Mouse (Mus musculus): ENCODE results near the gene Trim80. TPM values are rescaled to one million over a fixed set of nuclear protein-coding genes. Genes with fewer than 3 reads are reported as not detected.
A peak's percentile ranks its signal among the peaks of the same experiment; 100 is the strongest.
"Not testable (repeated sequence)": the region's sequence is repeated elsewhere in the genome, so short reads cannot be mapped to it uniquely, and the experiment has no call there.

The Trim80 gene
- polyA plus RNA-seq, 1 experiment from 2014 or later: not detected

DNA sequence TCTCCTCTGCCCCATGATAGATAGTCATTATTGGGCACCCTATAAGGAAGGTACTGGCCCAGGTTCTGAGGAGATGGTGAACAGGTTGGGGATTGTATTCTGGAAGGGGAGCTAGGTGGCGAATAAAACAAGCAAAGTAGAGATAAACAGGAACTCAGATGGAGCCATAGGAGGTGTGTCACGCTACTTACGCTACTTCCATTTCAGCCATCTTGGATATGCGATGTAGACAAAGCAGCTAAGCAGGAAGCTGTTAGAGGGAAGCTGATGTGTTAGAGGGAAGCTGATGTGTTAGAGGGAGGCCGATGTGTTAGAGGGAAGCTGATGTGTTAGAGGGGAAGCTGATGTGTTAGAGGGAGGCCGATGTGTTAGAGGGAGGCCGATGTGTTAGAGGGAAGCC, 37.0 kb downstream of the Trim80 start:
- not testable (repeated sequence) for H3K4me2 ChIP-seq (replicated peaks; ENCODE audit: low read depth, low read length); H3K27me3 ChIP-seq (ENCODE audit: control insufficient read depth, insufficient read depth, low read length); H3K4me3 ChIP-seq (ENCODE audit: low read depth, low read length); H3K9me3 ChIP-seq (ENCODE audit: control insufficient read depth, low read length); H3K4me1 ChIP-seq (replicated peaks; ENCODE audit: control insufficient read depth, insufficient read depth, low read length); H3K9ac ChIP-seq (ENCODE audit: low read depth, low read length); ATAC-seq (ENCODE audit: low FRiP score); DNase-seq (ENCODE audit: low spot score); H3K36me3 ChIP-seq (ENCODE audit: control insufficient read depth, insufficient read depth, low read length); H3K27ac ChIP-seq (ENCODE audit: low read depth, low read length)
- WGBS: 90% methylated on average over 7 of the region's 7 CpGs

DNA sequence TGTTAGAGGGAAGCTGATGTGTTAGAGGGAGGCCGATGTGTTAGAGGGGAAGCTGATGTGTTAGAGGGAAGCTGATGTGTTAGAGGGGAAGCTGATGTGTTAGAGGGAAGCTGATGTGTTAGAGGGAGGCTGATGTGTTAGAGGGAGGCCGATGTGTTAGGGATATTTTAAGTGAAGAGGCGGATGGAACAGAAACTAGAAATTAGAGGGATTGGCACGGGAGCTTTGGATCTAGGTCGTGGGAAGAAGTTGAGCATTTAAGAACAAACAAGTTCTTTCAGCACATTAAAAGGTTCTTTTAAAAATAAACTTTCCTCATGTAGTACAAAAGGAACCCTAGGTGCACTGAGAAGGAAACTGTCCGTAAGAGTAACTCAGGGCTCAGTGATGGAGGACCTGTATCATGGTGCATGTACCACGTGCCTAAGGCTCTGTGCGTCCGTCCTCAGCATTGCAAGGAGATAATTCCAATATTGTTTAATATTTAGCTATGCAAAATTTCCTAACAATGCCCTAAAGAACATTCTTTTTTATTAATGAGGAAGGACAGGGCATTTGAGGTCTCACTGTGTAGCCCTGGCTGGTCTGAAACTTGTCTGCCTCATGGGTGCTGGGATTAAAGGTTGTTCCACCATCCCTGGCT, 38.1 kb downstream of the Trim80 start:
- H3K27ac ChIP-seq (ENCODE audit: low read depth, low read length): no peak overlapping the region
- no peak overlapping the region for H3K4me2 ChIP-seq (replicated peaks; ENCODE audit: low read depth, low read length)
- H3K4me3 ChIP-seq (ENCODE audit: low read depth, low read length): no peak overlapping the region
- H3K9me3 ChIP-seq (ENCODE audit: control insufficient read depth, low read length): no peaks in the 10 kb centered on the region
- no peaks in the 10 kb centered on the region for H3K36me3 ChIP-seq (ENCODE audit: control insufficient read depth, insufficient read depth, low read length)
- ATAC-seq (ENCODE audit: low FRiP score): no peak
- DNase-seq (ENCODE audit: low spot score): no peak
- H3K4me1 ChIP-seq (replicated peaks; ENCODE audit: control insufficient read depth, insufficient read depth, low read length): peaks cover 2% of the 10 kb centered on the region; the same call in 1 of the 2 replicates
- WGBS: 86% methylated on average over 9 of the region's 9 CpGs
- H3K27me3 ChIP-seq (ENCODE audit: control insufficient read depth, insufficient read depth, low read length): no peaks in the 10 kb centered on the region
- no peak overlapping the region for H3K9ac ChIP-seq (ENCODE audit: low read depth, low read length)

DNA sequence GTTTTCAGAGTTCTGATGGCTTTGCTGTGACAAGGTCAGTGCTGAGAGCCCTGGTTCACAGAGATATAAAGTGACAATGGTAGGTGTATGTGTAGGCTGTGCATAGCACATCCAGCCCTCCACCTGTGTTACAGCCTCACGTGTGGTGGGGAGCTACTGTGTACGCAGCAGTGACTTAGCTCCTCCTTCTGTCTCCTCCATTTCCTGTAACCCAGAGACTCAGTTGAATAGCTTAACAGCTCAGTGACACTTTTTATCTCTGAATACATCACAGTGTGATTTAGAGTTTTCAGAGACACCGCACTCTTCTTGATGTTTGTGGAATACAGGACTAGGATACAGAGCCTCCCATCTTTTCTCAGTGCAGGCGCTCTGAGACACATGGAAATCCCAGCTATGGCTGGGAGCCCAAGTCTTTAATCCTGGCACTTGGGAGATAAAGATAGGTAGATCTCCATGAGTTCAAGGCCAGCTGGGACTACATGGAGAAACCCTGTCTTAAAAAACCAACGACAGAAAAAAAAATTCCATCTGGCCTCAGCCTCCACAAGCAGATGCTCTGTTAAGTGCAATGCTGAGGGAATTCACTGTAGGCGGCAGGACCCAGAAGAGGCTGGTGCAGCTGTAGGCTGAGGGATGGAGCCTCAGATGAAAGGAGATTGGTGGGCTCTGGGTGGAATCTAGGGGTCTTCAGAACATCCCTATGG, 41.4 kb downstream of the Trim80 start:
- H3K4me2 ChIP-seq (replicated peaks; ENCODE audit: low read depth, low read length): no peak overlapping the region
- no peaks in the 10 kb centered on the region for H3K27me3 ChIP-seq (ENCODE audit: control insufficient read depth, insufficient read depth, low read length)
- peaks cover 6% of the 10 kb centered on the region for H3K4me1 ChIP-seq (replicated peaks; ENCODE audit: control insufficient read depth, insufficient read depth, low read length)
- DNase-seq (ENCODE audit: low spot score) (no peak), ATAC-seq (ENCODE audit: low FRiP score) (no peak)
- no peaks in the 10 kb centered on the region for H3K9me3 ChIP-seq (ENCODE audit: control insufficient read depth, low read length)
- no peak overlapping the region for H3K4me3 ChIP-seq (ENCODE audit: low read depth, low read length)
- H3K27ac ChIP-seq (ENCODE audit: low read depth, low read length): no peak overlapping the region
- 86% methylated on average over 6 of the region's 6 CpGs for WGBS
- H3K9ac ChIP-seq (ENCODE audit: low read depth, low read length): no peak overlapping the region
- no peaks in the 10 kb centered on the region for H3K36me3 ChIP-seq (ENCODE audit: control insufficient read depth, insufficient read depth, low read length)

DNA sequence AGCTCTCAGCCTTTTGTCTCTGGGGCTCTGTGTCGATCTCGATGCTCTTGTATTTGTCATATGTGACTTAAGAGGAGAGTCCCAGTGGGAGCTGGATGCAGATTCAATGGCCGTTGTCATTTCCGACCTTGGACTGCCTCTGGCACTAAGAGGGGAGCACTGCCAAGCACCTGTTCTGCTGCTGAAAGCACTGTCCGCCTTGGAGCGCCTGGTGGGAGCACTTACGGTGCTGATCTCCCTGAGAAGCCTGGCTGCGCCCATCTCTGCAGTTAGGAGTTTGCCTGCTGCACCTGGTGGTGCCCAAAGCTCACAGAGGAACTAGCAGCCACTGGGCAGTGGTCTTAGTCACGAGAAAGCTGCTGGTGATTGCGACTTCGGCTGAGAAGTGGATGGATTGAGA, 42.9 kb downstream of the Trim80 start:
- Histone ChIP-seq H3K27ac (ENCODE audit: low read depth, low read length) (no peak overlapping the region), H3K36me3 (ENCODE audit: control insufficient read depth, insufficient read depth, low read length) (no peaks in the 10 kb centered on the region), H3K4me2 (replicated peaks; ENCODE audit: low read depth, low read length) (no peak overlapping the region), H3K4me3 (ENCODE audit: low read depth, low read length) (no peak overlapping the region), H3K9me3 (ENCODE audit: control insufficient read depth, low read length) (no peaks in the 10 kb centered on the region), H3K4me1 (replicated peaks; ENCODE audit: control insufficient read depth, insufficient read depth, low read length) (peaks cover 6% of the 10 kb centered on the region), H3K27me3 (ENCODE audit: control insufficient read depth, insufficient read depth, low read length) (no peaks in the 10 kb centered on the region), H3K9ac (ENCODE audit: low read depth, low read length) (no peak overlapping the region)
- WGBS: 73% methylated on average over 11 of the region's 11 CpGs
- ATAC-seq (ENCODE audit: low FRiP score): no peak
- DNase-seq (ENCODE audit: low spot score): no peak

DNA sequence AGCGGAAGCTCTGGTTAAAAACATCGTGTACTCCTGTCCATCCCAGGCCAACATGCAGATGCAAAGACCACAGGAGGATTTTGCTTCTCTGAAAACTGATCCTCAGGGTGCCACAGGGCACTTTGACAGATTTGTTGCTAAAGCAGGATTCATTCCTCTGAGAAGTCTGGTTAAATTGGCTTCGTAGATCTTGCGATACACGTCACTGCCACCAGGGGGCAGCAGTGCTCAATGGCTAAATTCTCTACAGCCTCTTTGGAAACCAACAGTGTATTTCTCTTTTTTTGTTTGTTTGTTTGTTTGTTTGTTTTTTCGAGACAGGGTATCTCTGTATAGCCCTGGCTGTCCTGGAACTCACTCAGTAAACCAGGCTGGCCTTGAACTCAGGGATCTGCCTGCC, 43.4 kb downstream of the Trim80 start:
- Histone ChIP-seq H3K27ac (ENCODE audit: low read depth, low read length) (no peak overlapping the region), H3K9me3 (ENCODE audit: control insufficient read depth, low read length) (no peaks in the 10 kb centered on the region), H3K4me3 (ENCODE audit: low read depth, low read length) (no peak overlapping the region), H3K36me3 (ENCODE audit: control insufficient read depth, insufficient read depth, low read length) (no peaks in the 10 kb centered on the region), H3K27me3 (ENCODE audit: control insufficient read depth, insufficient read depth, low read length) (no peaks in the 10 kb centered on the region), H3K9ac (ENCODE audit: low read depth, low read length) (no peak overlapping the region), H3K4me1 (replicated peaks; ENCODE audit: control insufficient read depth, insufficient read depth, low read length) (peaks cover 6% of the 10 kb centered on the region), H3K4me2 (replicated peaks; ENCODE audit: low read depth, low read length) (no peak overlapping the region)
- ATAC-seq (ENCODE audit: low FRiP score): no peak
- DNase-seq (ENCODE audit: low spot score): peak; percentile 91
- WGBS: 17% methylated on average over 6 of the region's 6 CpGs

DNA sequence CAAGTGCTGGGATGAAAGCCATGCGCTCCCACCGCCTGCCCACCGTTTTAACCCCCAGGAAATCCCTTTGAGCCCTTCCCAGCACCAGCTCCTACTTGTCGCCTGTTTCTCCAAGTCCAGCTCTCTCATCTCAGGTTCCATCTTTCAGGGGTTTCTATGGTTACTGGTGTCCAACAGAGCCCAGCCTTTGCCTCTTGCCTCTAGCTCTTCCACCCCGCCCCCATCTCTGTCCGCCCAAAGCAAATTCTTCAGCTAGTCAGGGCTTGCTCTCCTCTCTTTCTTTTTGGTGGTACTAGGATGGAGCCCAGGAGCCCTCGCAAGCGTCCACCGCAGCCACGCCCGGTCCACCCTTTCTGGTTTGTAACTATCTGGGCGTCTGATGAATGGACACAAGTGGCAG, 44.8 kb downstream of the Trim80 start:
- no peak for ATAC-seq (ENCODE audit: low FRiP score)
- Histone ChIP-seq H3K9me3 (ENCODE audit: control insufficient read depth, low read length) (no peaks in the 10 kb centered on the region), H3K9ac (ENCODE audit: low read depth, low read length) (no peak overlapping the region), H3K4me1 (replicated peaks; ENCODE audit: control insufficient read depth, insufficient read depth, low read length) (peaks cover 6% of the 10 kb centered on the region), H3K4me3 (ENCODE audit: low read depth, low read length) (no peak overlapping the region), H3K4me2 (replicated peaks; ENCODE audit: low read depth, low read length) (no peak overlapping the region), H3K36me3 (ENCODE audit: control insufficient read depth, insufficient read depth, low read length) (no peaks in the 10 kb centered on the region), H3K27me3 (ENCODE audit: control insufficient read depth, insufficient read depth, low read length) (no peaks in the 10 kb centered on the region), H3K27ac (ENCODE audit: low read depth, low read length) (no peak overlapping the region)
- DNase-seq (ENCODE audit: low spot score): peak; percentile 47
- WGBS: 43% methylated on average over 12 of the region's 12 CpGs

DNA sequence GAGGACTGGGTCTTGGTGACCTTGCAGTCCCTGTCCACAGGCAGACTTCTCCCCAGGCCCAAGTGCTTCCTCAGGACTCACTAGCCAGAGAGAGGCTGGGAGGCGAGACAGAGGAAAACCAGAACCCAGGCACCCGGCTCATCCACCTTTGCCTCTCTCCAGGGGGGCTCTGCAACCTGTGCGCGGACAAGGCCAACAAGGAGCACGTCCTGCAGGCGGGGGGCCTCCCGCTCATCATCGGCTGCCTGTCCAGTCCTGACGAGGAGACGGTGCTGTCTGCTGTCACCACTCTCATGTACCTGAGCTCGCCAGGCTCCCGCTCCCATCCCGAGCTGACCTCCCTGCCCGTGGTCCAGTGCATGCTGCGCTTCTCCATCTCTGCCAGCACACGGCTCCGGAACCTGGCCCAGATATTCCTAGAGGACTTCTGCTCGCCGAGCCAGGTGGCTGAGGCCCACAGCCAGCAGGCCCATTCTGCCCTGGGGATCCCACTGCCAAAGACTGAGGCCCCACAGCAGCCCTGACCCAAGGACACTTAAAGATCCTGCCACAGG, 48.3 kb downstream of the Trim80 start:
- no peaks in the 10 kb centered on the region for H3K27me3 ChIP-seq (ENCODE audit: control insufficient read depth, insufficient read depth, low read length)
- no peak overlapping the region for H3K27ac ChIP-seq (ENCODE audit: low read depth, low read length)
- peaks cover 6% of the 10 kb centered on the region for H3K4me1 ChIP-seq (replicated peaks; ENCODE audit: control insufficient read depth, insufficient read depth, low read length)
- ATAC-seq (ENCODE audit: low FRiP score) (no peak), DNase-seq (ENCODE audit: low spot score) (no peak)
- no peak overlapping the region for H3K9ac ChIP-seq (ENCODE audit: low read depth, low read length)
- no peak overlapping the region for H3K4me2 ChIP-seq (replicated peaks; ENCODE audit: low read depth, low read length)
- H3K4me3 ChIP-seq (ENCODE audit: low read depth, low read length): no peak overlapping the region
- H3K36me3 ChIP-seq (ENCODE audit: control insufficient read depth, insufficient read depth, low read length): no peaks in the 10 kb centered on the region
- 89% methylated on average over 19 of the region's 19 CpGs for WGBS
- H3K9me3 ChIP-seq (ENCODE audit: control insufficient read depth, low read length): no peaks in the 10 kb centered on the region

DNA sequence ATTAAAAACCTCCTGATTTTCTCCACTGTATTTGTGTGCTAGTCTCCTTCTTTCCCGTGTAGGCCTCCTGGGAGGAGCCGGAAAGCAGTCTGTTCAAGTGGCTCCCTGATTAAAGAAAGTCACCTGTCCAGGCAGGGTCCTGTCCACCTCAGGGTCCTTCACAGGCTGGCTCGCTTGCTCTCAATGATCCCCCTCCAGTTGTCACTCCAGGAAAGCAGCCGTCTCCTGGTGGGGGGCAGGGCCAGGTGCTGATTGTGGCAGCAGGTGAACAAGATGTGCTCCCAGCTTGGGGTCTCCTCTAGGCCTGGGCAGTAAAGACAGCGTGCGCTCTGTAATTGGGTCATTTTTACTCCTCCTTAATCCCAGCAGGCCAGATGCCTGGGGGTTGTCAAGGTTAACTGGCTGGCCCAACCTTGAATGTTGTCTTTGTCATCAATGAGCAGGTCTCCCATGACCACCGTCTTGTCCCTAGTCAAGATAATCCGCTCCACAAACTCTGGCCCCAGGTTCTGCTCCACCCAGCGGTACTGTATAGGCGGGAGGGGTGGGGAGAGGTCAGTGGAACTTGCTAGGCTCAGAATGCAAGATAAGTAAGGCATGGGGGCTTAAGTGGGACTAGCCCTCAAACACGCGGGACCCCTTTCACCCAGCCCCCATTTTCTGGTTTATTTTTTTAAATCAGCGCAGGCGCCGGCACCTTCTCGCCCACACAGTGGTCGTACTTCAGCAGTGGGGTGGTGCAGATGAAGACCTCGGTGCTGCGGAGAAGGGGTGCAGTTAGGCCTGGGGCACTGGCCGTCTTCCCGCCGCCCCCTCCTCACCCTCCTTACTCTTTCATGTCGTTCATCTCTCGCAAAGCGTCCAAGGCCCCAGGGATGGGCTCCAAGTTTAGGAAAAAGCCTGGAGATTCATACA, 50.4 kb downstream of the Trim80 start:
- Histone ChIP-seq H3K4me1 (replicated peaks; ENCODE audit: control insufficient read depth, insufficient read depth, low read length) (no peaks in the 10 kb centered on the region; the same call in 1 of the 2 replicates), H3K4me3 (ENCODE audit: low read depth, low read length) (peak overlapping the region; percentile 72), H3K4me2 (replicated peaks; ENCODE audit: low read depth, low read length) (peak overlapping the region; percentile 83), H3K36me3 (ENCODE audit: control insufficient read depth, insufficient read depth, low read length) (no peaks in the 10 kb centered on the region), H3K27ac (ENCODE audit: low read depth, low read length) (no peak overlapping the region), H3K9me3 (ENCODE audit: control insufficient read depth, low read length) (no peaks in the 10 kb centered on the region), H3K27me3 (ENCODE audit: control insufficient read depth, insufficient read depth, low read length) (no peaks in the 10 kb centered on the region), H3K9ac (ENCODE audit: low read depth, low read length) (peak overlapping the region; percentile 75)
- ATAC-seq (ENCODE audit: low FRiP score) (no peak; the same call in 1 of the 2 replicates), DNase-seq (ENCODE audit: low spot score) (peak; percentile 29)
- 27% methylated on average over 25 of the region's 25 CpGs for WGBS

Data from hindbrain, embryonic 11.5 days (tissue).